Mouse (Mus musculus): ENCODE results near the gene Csrnp3. TPM values are rescaled to one million over a fixed set of nuclear protein-coding genes. Genes with fewer than 3 reads are reported as not detected.
"Not testable (repeated sequence)": the region's sequence is repeated elsewhere in the genome, so short reads cannot be mapped to it uniquely, and the experiment has no call there.

Gene Csrnp3
- 0.45 and 0.48 TPM in 2 replicates for polyA plus RNA-seq (2016; fragmentation: Nextera tagmentation; extraction: Ambion mirVana)

DNA sequence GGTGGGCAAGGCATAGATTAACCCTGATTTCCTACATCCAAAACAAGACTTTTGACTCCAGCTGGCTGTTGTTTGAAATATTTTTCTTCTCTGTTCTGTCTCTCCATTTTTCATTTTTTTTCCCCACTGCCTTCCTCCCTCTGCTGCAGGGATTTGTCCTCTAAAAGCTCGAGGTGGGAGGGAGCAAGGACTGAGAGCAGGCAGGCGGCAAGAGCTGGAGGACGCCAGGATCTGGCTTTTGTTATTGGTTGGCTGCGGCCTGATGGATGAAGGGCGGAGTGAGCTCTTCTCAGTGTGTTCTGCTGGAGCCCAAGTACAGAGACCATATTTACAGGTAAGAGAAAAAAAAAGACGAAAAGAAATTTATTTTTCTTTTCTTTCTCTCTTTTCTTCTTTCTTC is at the start of gene Csrnp3:
Csrnp3 (plus strand) TSS at position 217 of the 400 bp plus-strand sequence.
- H3K27ac ChIP-seq = no peak within 1 kb of the TSS
- WGBS (ENCODE audit: insufficient replicate concordance) = 6% methylated on average over 6 of the region's 6 CpGs
- H3K9me3 ChIP-seq (replicated peaks) = no peaks in the 10 kb centered on the region
- no peak for ATAC-seq
- no peaks in the 10 kb centered on the region for H3K36me3 ChIP-seq
- H3K27me3 ChIP-seq (replicated peaks) = peaks cover 31% of the 10 kb centered on the region
- H3K4me1 ChIP-seq = peaks cover 25% of the 10 kb centered on the region
- peak within 1 kb of the TSS; percentile 24; the same call in 1 of the 2 replicates for H3K9ac ChIP-seq
- H3K4me3 ChIP-seq = peak within 1 kb of the TSS; percentile 30
- peak within 1 kb of the TSS; percentile 60 for H3K4me2 ChIP-seq

DNA sequence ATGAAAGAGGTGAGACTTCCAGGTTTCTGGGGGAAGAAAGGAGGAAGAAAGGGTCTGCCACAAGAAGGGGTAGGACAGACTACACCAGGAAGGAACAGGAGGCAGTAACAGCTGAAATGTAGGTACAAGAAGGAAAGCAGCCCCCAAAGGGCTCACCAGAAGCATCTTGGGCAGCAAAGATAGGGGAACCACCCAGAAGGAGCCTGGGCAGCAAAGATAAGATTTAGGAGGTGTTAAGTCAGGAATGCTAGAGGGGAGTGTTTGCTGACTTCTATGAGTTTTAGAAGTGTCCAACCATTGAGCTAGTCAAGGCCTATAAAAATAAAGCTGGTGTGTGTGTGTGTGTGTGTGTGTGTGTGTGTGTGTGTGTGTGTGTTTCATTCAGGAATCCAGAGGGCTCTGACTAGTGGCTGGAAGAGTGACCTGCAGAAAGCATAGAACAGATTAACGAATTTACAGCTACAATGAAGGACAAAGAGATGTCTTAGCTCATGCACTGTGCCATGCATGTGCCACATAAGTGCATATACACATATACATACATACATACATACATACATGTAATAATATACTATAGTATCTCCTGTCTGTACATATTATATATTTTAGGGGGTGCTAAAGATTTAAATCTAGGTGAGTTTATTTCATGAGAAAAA is 44.4 kb upstream of the Csrnp3 start:
- Histone ChIP-seq H3K9ac (peak overlapping the region; percentile 56), H3K4me2 (peak overlapping the region; percentile 67), H3K27me3 (replicated peaks) (no peaks in the 10 kb centered on the region), H3K9me3 (replicated peaks) (peaks cover 7% of the 10 kb centered on the region), H3K4me1 (peaks cover 52% of the 10 kb centered on the region), H3K27ac (peak overlapping the region; percentile 93), H3K4me3 (peak overlapping the region; percentile 23; the same call in 1 of the 2 replicates), H3K36me3 (no peaks in the 10 kb centered on the region)
- 54% methylated on average over 1 of the region's 1 CpGs for WGBS (ENCODE audit: insufficient replicate concordance)
- ATAC-seq = peak; percentile 99

DNA sequence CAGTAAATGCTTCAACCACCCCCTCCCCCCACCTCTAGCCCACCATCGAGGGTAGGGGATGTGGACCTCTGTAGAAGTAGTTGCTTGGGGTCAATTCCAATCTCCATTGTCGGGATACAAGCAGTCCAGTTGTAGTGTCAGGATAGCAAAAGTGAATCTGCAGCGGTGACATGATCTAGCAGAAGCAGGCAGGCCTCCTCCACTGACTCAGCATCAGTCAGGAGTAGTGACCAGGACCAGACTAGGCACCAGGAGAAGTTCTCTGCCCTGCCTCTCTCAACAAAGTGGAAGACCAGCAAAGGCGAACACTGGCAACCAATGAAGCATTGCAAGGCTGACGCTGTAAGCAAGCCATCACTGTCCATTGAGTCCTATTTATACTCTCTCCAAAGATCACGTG is 39.0 kb upstream of the Csrnp3 start:
- H3K9me3 ChIP-seq (replicated peaks) = no peaks in the 10 kb centered on the region
- no peaks in the 10 kb centered on the region for H3K36me3 ChIP-seq
- ATAC-seq = peak; percentile 81
- peaks cover 37% of the 10 kb centered on the region for H3K4me1 ChIP-seq
- H3K9ac ChIP-seq = no peak overlapping the region
- WGBS (ENCODE audit: insufficient replicate concordance) = 80% methylated on average over 6 of the region's 6 CpGs
- H3K4me3 ChIP-seq = no peak overlapping the region
- no peaks in the 10 kb centered on the region for H3K27me3 ChIP-seq (replicated peaks)
- no peak overlapping the region for H3K27ac ChIP-seq
- H3K4me2 ChIP-seq = no peak overlapping the region

DNA sequence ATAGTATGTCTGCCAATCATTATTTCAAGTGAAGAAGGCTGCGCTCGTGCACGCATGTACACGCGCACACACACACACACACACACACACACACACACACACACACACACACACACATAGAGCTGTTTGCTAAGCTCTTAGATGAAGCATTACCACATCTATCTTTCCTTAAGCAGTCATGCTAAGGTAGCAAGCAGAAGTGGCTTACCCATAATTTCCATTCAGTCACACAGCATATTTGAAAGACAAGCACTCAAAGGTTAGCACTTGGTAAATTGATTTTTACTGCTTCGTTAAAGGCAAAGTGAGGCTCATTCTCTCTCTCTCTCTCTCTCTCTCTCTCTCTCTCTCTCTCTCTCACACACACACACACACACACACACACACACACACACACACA is 34.4 kb upstream of the Csrnp3 start:
- not testable (repeated sequence) for H3K4me2 ChIP-seq; H3K36me3 ChIP-seq; H3K27me3 ChIP-seq (replicated peaks); H3K4me3 ChIP-seq; H3K9ac ChIP-seq; H3K27ac ChIP-seq; H3K9me3 ChIP-seq (replicated peaks); H3K4me1 ChIP-seq; ATAC-seq
- whole genome bisulfite sequencing (ENCODE audit: insufficient replicate concordance) = 73% methylated on average over 6 of the region's 6 CpGs

DNA sequence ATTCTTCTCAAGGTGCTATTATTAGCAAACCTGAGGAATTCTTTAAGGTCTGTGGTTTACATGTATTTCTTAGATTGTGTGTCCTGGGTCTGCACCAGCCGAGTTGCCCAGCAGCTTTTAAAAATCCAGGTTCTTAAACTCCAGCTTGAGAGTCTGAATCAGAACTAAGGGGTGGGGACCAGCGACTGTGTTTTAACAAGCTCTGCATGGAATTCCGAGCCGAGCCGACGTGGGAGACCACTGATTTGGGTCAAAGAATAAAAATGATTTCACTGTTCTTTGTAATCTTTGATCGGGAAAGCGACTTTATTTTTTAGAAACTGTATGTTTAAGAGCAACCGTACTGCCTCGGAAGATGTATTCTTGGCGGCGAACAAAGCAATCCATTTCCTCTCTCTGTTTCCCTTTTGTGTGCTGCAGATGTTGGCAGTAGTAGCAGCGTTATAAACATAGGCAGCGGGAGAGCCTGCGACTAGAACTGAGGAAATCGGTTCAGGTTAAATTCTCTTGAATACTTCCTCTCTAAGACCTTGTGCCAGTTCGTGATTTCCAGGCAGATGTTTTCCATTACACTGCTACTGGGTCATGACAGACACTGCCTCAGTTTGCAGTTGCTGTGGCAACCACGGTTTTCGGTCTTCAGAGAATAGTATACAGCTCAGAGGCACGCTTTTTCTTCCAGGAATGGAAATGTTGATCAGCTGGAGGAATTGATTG is 27.3 kb upstream of the Csrnp3 start:
- peak overlapping the region; percentile 3; the same call in 1 of the 2 replicates for H3K4me3 ChIP-seq
- H3K36me3 ChIP-seq = no peaks in the 10 kb centered on the region
- H3K4me1 ChIP-seq = peaks cover 44% of the 10 kb centered on the region
- H3K27ac ChIP-seq = 0 out of 2 replicates have a peak overlapping the region, but pooled peaks have one; percentile 8
- 36% methylated on average over 20 of the region's 20 CpGs for WGBS (ENCODE audit: insufficient replicate concordance)
- no peaks in the 10 kb centered on the region; the same call in 1 of the 2 replicates for H3K27me3 ChIP-seq (replicated peaks)
- H3K9me3 ChIP-seq (replicated peaks) = no peaks in the 10 kb centered on the region
- ATAC-seq = no peak
- peak overlapping the region; percentile 35; the same call in 1 of the 2 replicates for H3K9ac ChIP-seq
- H3K4me2 ChIP-seq = peak overlapping the region; percentile 47

- H3K4me3 ChIP-seq = no peak overlapping the region
- H3K4me1 ChIP-seq = peaks cover 53% of the 10 kb centered on the region
Measured at GRCm38 (mm10) chr2:65820114-65820769, 25.3 kb upstream of the Csrnp3 start.

GRCm38 (mm10) chr2:65826314-65826713 is 19.3 kb upstream of the Csrnp3 start:
- no peaks in the 10 kb centered on the region for H3K36me3 ChIP-seq
- peaks cover 31% of the 10 kb centered on the region for H3K4me1 ChIP-seq
- no peak overlapping the region for H3K9ac ChIP-seq
- no peak for ATAC-seq
- H3K9me3 ChIP-seq (replicated peaks) = no peaks in the 10 kb centered on the region
- WGBS (ENCODE audit: insufficient replicate concordance) = 73% methylated on average over 2 of the region's 2 CpGs
- H3K27ac ChIP-seq = no peak overlapping the region
- no peaks in the 10 kb centered on the region for H3K27me3 ChIP-seq (replicated peaks)
- no peak overlapping the region for H3K4me3 ChIP-seq
- no peak overlapping the region for H3K4me2 ChIP-seq

More at GRCm38 (mm10) chr2:65820114-65820769, 25.3 kb upstream of the Csrnp3 start:
- Histone ChIP-seq H3K27me3 (replicated peaks) (no peaks in the 10 kb centered on the region), H3K9me3 (replicated peaks) (no peaks in the 10 kb centered on the region), H3K27ac (peak overlapping the region; percentile 97), H3K9ac (peak overlapping the region; percentile 58), H3K4me2 (peak overlapping the region; percentile 55), H3K36me3 (no peaks in the 10 kb centered on the region)
- 23% methylated on average over 4 of the region's 4 CpGs for WGBS (ENCODE audit: insufficient replicate concordance)
- ATAC-seq = peak; percentile 96

GRCm38 (mm10) chr2:65826801-65827200 is 18.8 kb upstream of the Csrnp3 start:
- Histone ChIP-seq H3K4me1 (peaks cover 26% of the 10 kb centered on the region), H3K4me2 (no peak overlapping the region), H3K27me3 (replicated peaks) (no peaks in the 10 kb centered on the region), H3K4me3 (no peak overlapping the region), H3K9ac (no peak overlapping the region), H3K9me3 (replicated peaks) (no peaks in the 10 kb centered on the region), H3K27ac (no peak overlapping the region), H3K36me3 (no peaks in the 10 kb centered on the region)
- ATAC-seq = no peak
- 80% methylated on average over 6 of the region's 6 CpGs for WGBS (ENCODE audit: insufficient replicate concordance)

DNA sequence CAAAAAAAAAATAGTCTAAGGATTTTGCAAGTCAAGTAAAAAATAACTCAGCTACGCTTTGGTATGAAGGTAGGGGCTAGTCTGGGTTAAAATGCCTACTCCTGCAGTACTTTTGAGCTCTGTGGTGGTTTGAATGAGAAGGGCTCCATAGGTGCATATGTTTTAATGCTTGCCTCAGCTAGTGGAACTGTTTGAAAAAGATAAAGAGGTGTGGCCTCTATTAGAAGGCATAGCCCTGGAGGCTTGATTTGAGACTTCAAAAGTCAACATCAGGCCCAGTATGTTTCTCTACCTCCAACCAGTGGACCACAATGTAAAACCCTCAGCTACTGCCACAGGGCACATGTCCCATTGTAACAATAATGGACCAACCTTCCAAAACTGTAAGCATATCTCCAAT is 16.9 kb upstream of the Csrnp3 start:
- Histone ChIP-seq H3K4me3 (no peak overlapping the region), H3K9me3 (replicated peaks) (no peaks in the 10 kb centered on the region), H3K4me2 (no peak overlapping the region), H3K36me3 (no peaks in the 10 kb centered on the region), H3K4me1 (peaks cover 16% of the 10 kb centered on the region), H3K27ac (no peak overlapping the region), H3K27me3 (replicated peaks) (0 out of 2 replicates have a peak, but pooled peaks cover 3% of the 10 kb centered on the region), H3K9ac (no peak overlapping the region)
- WGBS (ENCODE audit: insufficient replicate concordance) = 81% methylated on average over 1 of the region's 1 CpGs
- ATAC-seq = peak; percentile 77

- WGBS (ENCODE audit: insufficient replicate concordance) = 75% methylated on average over 11 of the region's 11 CpGs
- Histone ChIP-seq H3K9ac (no peak overlapping the region), H3K4me1 (peaks cover 7% of the 10 kb centered on the region; the same call in 1 of the 2 replicates), H3K9me3 (replicated peaks) (no peaks in the 10 kb centered on the region), H3K36me3 (no peaks in the 10 kb centered on the region), H3K27me3 (replicated peaks) (0 out of 2 replicates have a peak, but pooled peaks cover 3% of the 10 kb centered on the region), H3K27ac (no peak overlapping the region), H3K4me2 (no peak overlapping the region), H3K4me3 (no peak overlapping the region)
- ATAC-seq = no peak
Measured at GRCm38 (mm10) chr2:65832738-65833395, 12.7 kb upstream of the Csrnp3 start.

GRCm38 (mm10) chr2:65833421-65833820 is 12.1 kb upstream of the Csrnp3 start:
- ATAC-seq = no peak
- H3K27ac ChIP-seq = no peak overlapping the region
- H3K27me3 ChIP-seq (replicated peaks) = 0 out of 2 replicates have a peak, but pooled peaks cover 3% of the 10 kb centered on the region
- WGBS (ENCODE audit: insufficient replicate concordance) = 77% methylated on average over 7 of the region's 7 CpGs
- no peak overlapping the region for H3K9ac ChIP-seq
- H3K36me3 ChIP-seq = no peaks in the 10 kb centered on the region
- H3K4me3 ChIP-seq = no peak overlapping the region
- peaks cover 5% of the 10 kb centered on the region; the same call in 1 of the 2 replicates for H3K4me1 ChIP-seq
- H3K9me3 ChIP-seq (replicated peaks) = no peaks in the 10 kb centered on the region
- no peak overlapping the region for H3K4me2 ChIP-seq
